Mouse (Mus musculus) layer of hippocampus, postnatal 36 days (tissue): ENCODE data around the gene Pkhd1. TPM values are rescaled to one million over a fixed set of nuclear protein-coding genes. Genes with fewer than 3 reads are reported as not detected.
"Not testable (repeated sequence)": the region's sequence is repeated elsewhere in the genome, so short reads cannot be mapped to it uniquely, and the experiment has no call there.

Experiments used
- DNase-seq, 2 experiments: peaks; one replicate each; pipeline ENCODE4 v3.0.0; 2022
- total RNA-seq, 2 experiments: library from RNA; stranded (reverse); gene quantifications; 2 replicates each; pipeline ENCODE4 v1.2.3; 2021

The Pkhd1 gene
- total RNA-seq, 2 experiments from 2014 or later: not detected

DNA sequence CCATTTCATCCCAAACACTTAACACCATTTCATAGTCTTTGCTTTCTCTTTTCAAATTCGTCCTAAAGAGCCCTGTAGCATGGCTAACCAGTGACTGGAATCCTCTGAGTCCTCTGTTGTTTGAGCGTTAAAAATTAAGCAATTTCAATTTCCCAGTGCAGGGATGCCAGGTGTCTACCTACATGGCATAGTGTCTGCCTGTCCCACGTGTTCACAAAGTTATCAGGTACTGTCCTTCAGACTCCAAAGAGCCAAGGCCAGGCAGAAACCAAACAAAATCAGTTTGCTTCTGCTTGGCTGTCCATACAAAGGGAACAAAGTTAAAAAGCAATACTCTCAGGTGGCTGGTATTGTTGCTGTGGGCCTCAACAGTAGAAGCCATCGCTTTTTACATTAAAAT, 136.0 kb downstream of the Pkhd1 start:
- no peak for DNase-seq

- no peak for DNase-seq
These were observed 139.2 kb downstream of the Pkhd1 start for GRCm38 (mm10) chr1:20478695-20479094.

GRCm38 (mm10) chr1:20478266-20478659, 139.6 kb downstream of the Pkhd1 start:
- no peak for DNase-seq

GRCm38 (mm10) chr1:20477561-20478265, 140.2 kb downstream of the Pkhd1 start:
- DNase-seq: peak; percentile 2 to 6

DNA sequence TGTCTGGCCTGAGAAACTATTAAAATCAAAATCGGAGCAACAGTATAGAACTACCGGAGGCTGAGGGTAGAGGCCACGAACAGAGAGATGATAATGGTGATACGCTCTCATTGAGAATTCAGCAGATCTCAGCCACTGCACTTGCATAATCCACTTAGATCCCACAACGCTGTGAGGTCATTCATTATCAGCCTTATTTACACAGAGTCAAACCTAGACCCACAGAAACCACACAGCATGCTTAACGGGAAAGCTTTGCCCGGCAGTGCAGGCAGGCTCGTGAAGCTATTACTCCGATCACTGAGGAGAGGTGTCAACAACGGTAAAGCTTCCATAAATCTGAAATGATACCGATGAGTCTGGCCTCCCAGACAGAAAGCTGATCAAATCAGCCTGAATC, 147.1 kb downstream of the Pkhd1 start:
- no peak for DNase-seq

- DNase-seq: no peak
These were observed 147.5 kb downstream of the Pkhd1 start for GRCm38 (mm10) chr1:20470317-20470716.

DNA sequence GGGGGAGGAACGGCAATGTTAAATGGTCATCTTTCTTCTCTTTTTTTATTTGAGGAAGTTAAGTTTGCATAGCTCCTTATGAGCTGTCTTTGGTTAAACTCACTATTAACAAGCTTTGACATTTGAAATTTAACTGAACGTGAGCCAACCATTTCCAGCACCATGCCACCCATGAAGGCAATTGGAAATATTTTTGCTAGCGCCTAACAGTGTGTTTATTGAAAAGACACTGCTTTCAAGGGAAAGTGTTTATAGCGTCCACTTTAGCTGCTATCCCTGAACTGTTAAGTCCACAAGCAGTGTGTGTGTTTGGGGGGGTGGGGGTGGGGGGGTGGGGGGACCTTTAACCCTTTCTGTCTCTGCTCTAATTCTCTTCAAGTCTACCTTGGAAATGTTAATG, 151.4 kb downstream of the Pkhd1 start:
- no peak for DNase-seq

- DNase-seq: no peak
These were observed 163.2 kb downstream of the Pkhd1 start for GRCm38 (mm10) chr1:20454621-20455020.

- DNase-seq: peak; percentile 24 to 41
These were observed 167.8 kb downstream of the Pkhd1 start for GRCm38 (mm10) chr1:20450074-20450473.

DNA sequence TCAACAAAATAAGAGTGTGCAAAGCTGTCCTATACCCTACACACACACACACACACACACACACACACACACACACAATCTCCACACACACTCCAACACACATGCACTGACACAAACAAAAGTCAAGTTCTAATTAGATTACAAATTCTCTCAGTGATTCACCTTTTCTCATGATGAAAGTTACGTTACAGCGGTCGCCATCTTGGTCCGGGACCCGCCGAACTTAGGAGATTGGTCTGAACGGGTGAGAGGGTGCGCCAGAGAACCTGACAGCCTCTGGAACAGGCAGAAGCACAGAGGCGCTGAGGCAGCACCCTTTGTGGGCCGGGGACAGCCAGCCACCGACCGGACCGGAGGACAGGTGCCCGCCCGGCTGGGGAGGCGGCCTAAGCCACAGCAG, 185.8 kb downstream of the Pkhd1 start:
- not testable (repeated sequence) for DNase-seq

DNA sequence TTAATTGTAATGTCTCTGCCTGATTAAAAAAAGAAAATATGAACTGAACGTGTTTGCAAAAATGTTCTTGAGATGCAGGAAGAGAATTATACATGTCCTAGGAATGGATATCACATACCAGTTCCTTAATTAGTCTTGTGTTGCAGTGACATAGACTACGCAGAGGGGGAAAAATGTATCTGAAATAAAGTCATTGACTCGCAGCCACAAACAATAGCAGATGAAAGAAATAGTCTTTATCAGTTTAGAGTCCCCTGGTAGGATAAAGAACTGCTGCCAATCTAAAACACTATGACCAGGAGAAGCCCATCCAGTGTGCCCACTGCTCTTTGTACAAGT, 188.8 kb downstream of the Pkhd1 start:
- no peak for DNase-seq

DNA sequence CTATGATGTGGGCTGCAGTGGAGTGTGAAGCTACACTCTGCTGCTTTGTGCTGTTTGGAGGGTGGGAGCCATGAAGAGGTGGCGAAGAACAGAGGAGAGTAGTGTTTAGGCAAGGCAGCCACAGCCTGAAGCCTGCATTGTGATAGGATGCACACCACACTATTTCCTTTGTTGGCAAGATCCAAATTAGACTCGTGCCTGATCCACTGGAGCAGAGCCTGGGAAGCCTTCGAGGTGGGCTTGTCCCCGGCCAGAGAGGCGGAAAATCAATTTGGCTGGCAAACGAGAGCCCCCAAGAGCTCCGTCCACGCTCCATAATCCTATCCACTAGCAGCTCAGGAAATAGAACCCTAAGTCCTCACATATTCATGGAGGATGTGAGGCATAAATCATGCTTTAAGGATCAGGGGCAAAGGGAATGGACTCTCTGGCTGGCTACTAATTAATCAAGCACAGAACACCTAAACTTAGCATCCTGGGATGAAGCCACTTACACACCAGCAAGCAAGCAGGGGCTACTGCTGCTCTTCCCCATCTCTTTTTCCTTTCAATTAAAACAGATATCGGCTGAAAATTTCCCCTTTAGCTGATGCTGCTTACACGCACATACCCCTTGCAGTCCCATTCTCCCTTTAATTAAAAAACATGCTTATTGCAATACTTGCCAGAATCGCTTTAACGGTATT, 189.4 kb downstream of the Pkhd1 start:
- no peak for DNase-seq

GRCm38 (mm10) chr1:20409411-20409967, 208.4 kb downstream of the Pkhd1 start:
- DNase-seq: no peak

GRCm38 (mm10) chr1:20398319-20398718, 219.5 kb downstream of the Pkhd1 start:
- DNase-seq: no peak

GRCm38 (mm10) chr1:20364437-20364836, 253.4 kb downstream of the Pkhd1 start:
- no peak for DNase-seq

DNA sequence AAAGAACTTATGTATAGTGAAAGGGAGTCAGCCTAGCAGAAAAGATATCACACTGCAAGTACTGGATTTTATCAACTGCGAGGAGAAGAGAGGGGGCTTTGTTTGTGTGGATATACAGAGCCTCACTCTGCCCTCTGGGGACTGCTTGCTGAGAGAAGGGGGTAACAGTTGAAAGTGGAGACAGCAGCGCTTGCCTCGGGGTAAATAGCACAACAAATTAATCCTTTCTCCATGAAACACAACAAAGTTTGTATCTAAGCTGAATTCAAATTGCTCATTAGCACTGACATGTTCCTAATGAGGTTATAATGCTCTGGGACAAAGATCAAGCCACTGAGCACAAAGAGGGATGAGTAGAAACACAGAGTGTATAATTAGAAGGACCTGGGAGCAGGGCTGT, 273.2 kb downstream of the Pkhd1 start:
- no peak for DNase-seq

- peak; percentile 23 to 54 for DNase-seq
These were observed 306.4 kb downstream of the Pkhd1 start for GRCm38 (mm10) chr1:20311485-20311884.

DNA sequence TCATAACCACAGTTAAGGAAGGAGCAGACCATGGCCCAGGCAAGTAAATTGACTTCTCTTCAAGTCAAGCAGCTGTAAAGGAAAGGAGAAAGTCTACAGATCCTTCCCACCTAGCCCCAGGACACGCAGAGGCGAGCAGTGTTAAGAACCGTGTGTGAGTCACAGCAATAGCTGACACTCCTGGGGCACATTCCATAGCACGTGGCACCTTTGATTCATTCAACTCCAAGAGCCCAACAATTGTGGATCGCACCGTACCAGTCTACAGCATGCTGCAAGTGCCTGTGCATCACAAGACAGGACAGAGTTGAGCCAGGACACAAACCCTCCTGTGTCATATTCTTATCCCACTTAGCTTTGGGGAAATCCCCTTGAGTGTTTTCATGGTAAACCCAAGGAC, 306.9 kb downstream of the Pkhd1 start:
- DNase-seq: no peak

- no peak for DNase-seq
These were observed 311.7 kb downstream of the Pkhd1 start for GRCm38 (mm10) chr1:20306116-20306515.

- DNase-seq: peak; percentile 20 to 33
These were observed 314.8 kb downstream of the Pkhd1 start for GRCm38 (mm10) chr1:20302943-20303578.

GRCm38 (mm10) chr1:20302187-20302942, 315.5 kb downstream of the Pkhd1 start:
- DNase-seq: peak; percentile 4 to 6

DNA sequence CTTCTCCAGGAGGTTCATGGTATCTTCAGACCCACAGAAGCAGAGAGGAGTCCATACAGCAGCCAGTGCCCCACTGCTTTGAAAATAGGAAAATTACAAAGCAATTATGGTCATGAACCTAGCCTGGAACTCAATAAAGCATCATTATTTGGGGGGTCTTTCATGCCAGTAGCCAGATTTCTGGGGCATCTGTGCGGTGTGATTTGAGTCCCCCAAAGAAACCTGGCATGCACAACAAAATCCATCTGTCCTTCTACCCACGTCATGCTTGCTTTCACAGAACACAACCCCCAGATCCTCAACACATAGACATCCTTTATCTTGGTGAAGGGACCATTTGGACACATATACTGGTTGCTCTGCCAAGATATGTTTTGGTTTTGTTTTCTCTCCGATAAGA, 316.2 kb downstream of the Pkhd1 start:
- peak; percentile 45 to 49 for DNase-seq

GRCm38 (mm10) chr1:20288696-20289095, 329.2 kb downstream of the Pkhd1 start:
- no peak for DNase-seq
